Mouse (Mus musculus): ENCODE data around the gene Duox2. TPM values are rescaled to one million over a fixed set of nuclear protein-coding genes. Genes with fewer than 3 reads are reported as not detected.
A peak's percentile ranks its signal among the peaks of the same experiment; 100 is the strongest.
"Not testable (repeated sequence)": the region's sequence is repeated elsewhere in the genome, so short reads cannot be mapped to it uniquely, and the experiment has no call there.

Gene Duox2
- polyA plus RNA-seq (2014; fragmentation: Nextera tagmentation; extraction: Ambion mirVana): 0.06 and 0.27 TPM in 2 replicates

- ATAC-seq (ENCODE audit: insufficient number of reproducible peaks, insufficient read depth, low FRiP score, low read depth): no peak
- Histone ChIP-seq H3K4me3 (ENCODE audit: low read depth, low read length) (peak within 1 kb of the TSS; percentile 14), H3K27me3 (ENCODE audit: control insufficient read depth, insufficient read depth, low read length) (peaks cover 63% of the 10 kb centered on the region), H3K36me3 (ENCODE audit: control insufficient read depth, insufficient read depth, low read length) (no peaks in the 10 kb centered on the region), H3K27ac (ENCODE audit: low read length) (no peak within 1 kb of the TSS), H3K9me3 (ENCODE audit: control insufficient read depth, low read depth, low read length) (no peaks in the 10 kb centered on the region), H3K9ac (replicated peaks; ENCODE audit: low read depth, low read length) (no peak within 1 kb of the TSS), H3K4me2 (replicated peaks; ENCODE audit: low read depth, low read length) (peak within 1 kb of the TSS; percentile 28), H3K4me1 (ENCODE audit: control insufficient read depth, insufficient read depth, low read length) (peaks cover 15% of the 10 kb centered on the region; the same call in 1 of the 2 replicates)
- WGBS: 3% methylated on average over 13 of the region's 13 CpGs
Observed at GRCm38 (mm10) chr2:122298096-122298499, at the start of gene Duox2. Gene Duox2 (minus strand): TSS chr2:122298449.

DNA sequence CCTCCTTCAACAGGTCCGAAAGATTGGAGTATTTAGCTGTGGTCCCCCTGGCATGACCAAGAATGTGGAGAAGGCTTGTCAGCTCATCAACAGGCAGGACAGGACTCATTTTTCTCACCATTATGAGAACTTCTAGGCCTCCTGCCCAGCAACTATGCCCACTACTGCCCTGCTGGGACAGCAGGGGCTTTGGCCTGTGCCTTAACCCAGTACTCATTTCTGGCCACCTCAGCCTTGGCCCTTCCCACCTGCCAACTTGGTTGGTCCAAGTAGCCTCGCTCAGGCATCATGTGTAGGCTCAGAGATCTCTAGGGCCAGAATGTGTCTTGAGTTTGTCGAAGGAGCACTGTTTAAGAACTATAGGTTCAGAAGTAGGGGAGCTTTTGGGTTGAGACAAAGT, 49.0 kb upstream of the Duox2 start:
- H3K4me2 ChIP-seq (replicated peaks; ENCODE audit: low read depth, low read length): no peak overlapping the region
- H3K9me3 ChIP-seq (ENCODE audit: control insufficient read depth, low read depth, low read length): no peaks in the 10 kb centered on the region
- no peak overlapping the region for H3K9ac ChIP-seq (replicated peaks; ENCODE audit: low read depth, low read length)
- 93% methylated on average over 3 of the region's 3 CpGs for WGBS
- H3K27ac ChIP-seq (ENCODE audit: low read length): no peak overlapping the region
- no peaks in the 10 kb centered on the region for H3K27me3 ChIP-seq (ENCODE audit: control insufficient read depth, insufficient read depth, low read length)
- no peak for ATAC-seq (ENCODE audit: insufficient number of reproducible peaks, insufficient read depth, low FRiP score, low read depth)
- no peak overlapping the region for H3K4me3 ChIP-seq (ENCODE audit: low read depth, low read length)
- H3K4me1 ChIP-seq (ENCODE audit: control insufficient read depth, insufficient read depth, low read length): peaks cover 12% of the 10 kb centered on the region; the same call in 1 of the 2 replicates
- no peaks in the 10 kb centered on the region for H3K36me3 ChIP-seq (ENCODE audit: control insufficient read depth, insufficient read depth, low read length)

DNA sequence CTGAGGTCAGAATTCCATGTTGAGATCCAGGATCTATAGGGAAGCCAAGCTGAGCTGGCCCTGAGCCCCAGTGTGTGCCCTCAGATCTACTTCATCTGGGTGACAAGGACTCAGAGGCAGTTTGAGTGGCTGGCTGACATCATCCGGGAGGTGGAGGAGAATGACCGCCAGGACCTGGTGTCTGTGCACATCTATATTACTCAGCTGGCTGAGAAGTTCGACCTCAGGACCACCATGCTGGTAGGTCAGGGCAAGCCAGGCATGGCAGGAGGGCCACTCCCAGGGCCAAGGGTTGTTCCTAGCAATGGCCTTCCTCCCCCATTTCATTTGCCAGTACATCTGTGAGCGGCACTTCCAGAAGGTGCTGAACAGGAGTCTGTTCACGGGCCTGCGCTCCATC, 47.9 kb upstream of the Duox2 start:
- not testable (repeated sequence) for H3K4me3 ChIP-seq (ENCODE audit: low read depth, low read length); ATAC-seq (ENCODE audit: insufficient number of reproducible peaks, insufficient read depth, low FRiP score, low read depth); H3K4me2 ChIP-seq (replicated peaks; ENCODE audit: low read depth, low read length); H3K27me3 ChIP-seq (ENCODE audit: control insufficient read depth, insufficient read depth, low read length); H3K9me3 ChIP-seq (ENCODE audit: control insufficient read depth, low read depth, low read length); H3K36me3 ChIP-seq (ENCODE audit: control insufficient read depth, insufficient read depth, low read length); H3K9ac ChIP-seq (replicated peaks; ENCODE audit: low read depth, low read length)
- Histone ChIP-seq H3K27ac (ENCODE audit: low read length) (peak overlapping the region; percentile 58; the same call in 1 of the 2 replicates), H3K4me1 (ENCODE audit: control insufficient read depth, insufficient read depth, low read length) (peaks cover 12% of the 10 kb centered on the region; the same call in 1 of the 2 replicates)
- WGBS: 85% methylated on average over 6 of the region's 6 CpGs

GRCm38 (mm10) chr2:122345106-122345893, 47.1 kb upstream of the Duox2 start:
- Histone ChIP-seq H3K4me1 (ENCODE audit: control insufficient read depth, insufficient read depth, low read length) (peaks cover 12% of the 10 kb centered on the region; the same call in 1 of the 2 replicates), H3K4me2 (replicated peaks; ENCODE audit: low read depth, low read length) (no peak overlapping the region), H3K36me3 (ENCODE audit: control insufficient read depth, insufficient read depth, low read length) (no peaks in the 10 kb centered on the region), H3K27me3 (ENCODE audit: control insufficient read depth, insufficient read depth, low read length) (no peaks in the 10 kb centered on the region), H3K4me3 (ENCODE audit: low read depth, low read length) (no peak overlapping the region), H3K9me3 (ENCODE audit: control insufficient read depth, low read depth, low read length) (no peaks in the 10 kb centered on the region), H3K9ac (replicated peaks; ENCODE audit: low read depth, low read length) (no peak overlapping the region), H3K27ac (ENCODE audit: low read length) (peak overlapping the region; percentile 58; the same call in 1 of the 2 replicates)
- WGBS: 73% methylated on average over 6 of the region's 6 CpGs
- ATAC-seq (ENCODE audit: insufficient number of reproducible peaks, insufficient read depth, low FRiP score, low read depth): no peak

DNA sequence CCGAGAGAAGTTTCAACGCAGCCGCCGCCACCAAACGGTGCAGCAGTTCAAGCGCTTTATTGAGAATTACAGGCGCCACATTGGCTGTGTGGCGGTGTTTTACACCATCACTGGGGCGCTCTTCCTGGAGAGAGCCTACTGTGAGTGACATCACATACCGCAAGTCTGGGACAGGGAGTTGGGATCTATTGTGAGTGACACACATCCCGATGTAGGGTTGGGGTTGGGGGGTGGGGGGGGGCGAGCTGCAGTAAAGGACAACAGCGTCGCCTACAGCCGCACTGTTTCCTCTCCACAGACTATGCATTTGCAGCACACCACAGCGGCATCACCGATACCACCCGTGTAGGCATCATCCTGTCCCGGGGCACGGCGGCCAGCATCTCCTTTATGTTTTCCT, 39.0 kb upstream of the Duox2 start:
- Histone ChIP-seq H3K27ac (ENCODE audit: low read length) (no peak overlapping the region), H3K4me2 (replicated peaks; ENCODE audit: low read depth, low read length) (no peak overlapping the region), H3K9ac (replicated peaks; ENCODE audit: low read depth, low read length) (no peak overlapping the region), H3K4me3 (ENCODE audit: low read depth, low read length) (no peak overlapping the region), H3K4me1 (ENCODE audit: control insufficient read depth, insufficient read depth, low read length) (no peaks in the 10 kb centered on the region), H3K27me3 (ENCODE audit: control insufficient read depth, insufficient read depth, low read length) (no peaks in the 10 kb centered on the region), H3K36me3 (ENCODE audit: control insufficient read depth, insufficient read depth, low read length) (no peaks in the 10 kb centered on the region), H3K9me3 (ENCODE audit: control insufficient read depth, low read depth, low read length) (no peaks in the 10 kb centered on the region)
- no peak for ATAC-seq (ENCODE audit: insufficient number of reproducible peaks, insufficient read depth, low FRiP score, low read depth)
- 54% methylated on average over 21 of the region's 21 CpGs for WGBS

GRCm38 (mm10) chr2:122334170-122334569, 35.9 kb upstream of the Duox2 start:
- Histone ChIP-seq H3K4me3 (ENCODE audit: low read depth, low read length) (no peak overlapping the region), H3K27ac (ENCODE audit: low read length) (no peak overlapping the region), H3K36me3 (ENCODE audit: control insufficient read depth, insufficient read depth, low read length) (no peaks in the 10 kb centered on the region), H3K9ac (replicated peaks; ENCODE audit: low read depth, low read length) (no peak overlapping the region), H3K4me2 (replicated peaks; ENCODE audit: low read depth, low read length) (no peak overlapping the region), H3K27me3 (ENCODE audit: control insufficient read depth, insufficient read depth, low read length) (no peaks in the 10 kb centered on the region), H3K9me3 (ENCODE audit: control insufficient read depth, low read depth, low read length) (no peaks in the 10 kb centered on the region), H3K4me1 (ENCODE audit: control insufficient read depth, insufficient read depth, low read length) (no peaks in the 10 kb centered on the region)
- ATAC-seq (ENCODE audit: insufficient number of reproducible peaks, insufficient read depth, low FRiP score, low read depth): no peak
- WGBS: 63% methylated on average over 3 of the region's 3 CpGs

- Histone ChIP-seq H3K9ac (replicated peaks; ENCODE audit: low read depth, low read length) (no peak overlapping the region), H3K4me3 (ENCODE audit: low read depth, low read length) (no peak overlapping the region), H3K4me1 (ENCODE audit: control insufficient read depth, insufficient read depth, low read length) (no peaks in the 10 kb centered on the region), H3K27ac (ENCODE audit: low read length) (no peak overlapping the region), H3K36me3 (ENCODE audit: control insufficient read depth, insufficient read depth, low read length) (no peaks in the 10 kb centered on the region), H3K27me3 (ENCODE audit: control insufficient read depth, insufficient read depth, low read length) (no peaks in the 10 kb centered on the region), H3K9me3 (ENCODE audit: control insufficient read depth, low read depth, low read length) (no peaks in the 10 kb centered on the region), H3K4me2 (replicated peaks; ENCODE audit: low read depth, low read length) (no peak overlapping the region)
- ATAC-seq (ENCODE audit: insufficient number of reproducible peaks, insufficient read depth, low FRiP score, low read depth): no peak
- 63% methylated on average over 3 of the region's 3 CpGs for WGBS
Observed at GRCm38 (mm10) chr2:122332222-122332621, 34.0 kb upstream of the Duox2 start.

- H3K9ac ChIP-seq (replicated peaks; ENCODE audit: low read depth, low read length); H3K36me3 ChIP-seq (ENCODE audit: control insufficient read depth, insufficient read depth, low read length); H3K27me3 ChIP-seq (ENCODE audit: control insufficient read depth, insufficient read depth, low read length); H3K4me1 ChIP-seq (ENCODE audit: control insufficient read depth, insufficient read depth, low read length); H3K9me3 ChIP-seq (ENCODE audit: control insufficient read depth, low read depth, low read length); H3K4me2 ChIP-seq (replicated peaks; ENCODE audit: low read depth, low read length); ATAC-seq (ENCODE audit: insufficient number of reproducible peaks, insufficient read depth, low FRiP score, low read depth); H3K27ac ChIP-seq (ENCODE audit: low read length); H3K4me3 ChIP-seq (ENCODE audit: low read depth, low read length): not testable (repeated sequence)
- WGBS: 84% methylated on average over 4 of the region's 6 CpGs
Observed at GRCm38 (mm10) chr2:122330317-122330716, 32.1 kb upstream of the Duox2 start.

Data from stomach, embryonic 14.5 days (tissue).